8 mouse cellular contexts compared by ENCODE assay signal in genomic region chr12:71017242-71017571, GRCm38 (mm10). TPM values are rescaled to one million over a fixed set of nuclear protein-coding genes. Genes with fewer than 3 reads are reported as not detected.
DNase-seq lines count a peak whose midpoint lies in the region; ATAC-seq and TF ChIP-seq lines count a peak whose summit lies in the region.

No protein-coding gene starts in this region.

- H3K9me3 ChIP-seq in kidney, embryonic 16.5 days (ENCODE audit: low read length), result no peaks in the 10 kb centered on the region

- no peak for TF ChIP-seq POLR2A in bone marrow macrophage, adult 2 months (IDR thresholded peaks at IDR 0.05; ENCODE audit: borderline replicate concordance, low read depth, low read length)

- no peak for DNase-seq in kidney, adult 11 months
- peak; percentile 55 for DNase-seq in induced T-regulatory cell, adult 2 months (ENCODE audit: low read depth)
- DNase-seq in naive thymus-derived CD4-positive, alpha-beta T cell, adult 2 months (ENCODE audit: low read depth), result peak; percentile 60
- DNase-seq in gastrocnemius, postnatal 4 days (ENCODE audit: low spot score in 2 of 2), result no peak
- no peak for DNase-seq in kidney, adult 9 months

- TF ChIP-seq CTCF in bone marrow macrophage, adult 2 months (IDR thresholded peaks at IDR 0.05; ENCODE audit: low read depth, low read length), result no peak

- peak overlapping the region; percentile 68 for H3K4me2 ChIP-seq in kidney, embryonic 16.5 days (replicated peaks; ENCODE audit: low read depth, low read length)

- peaks cover 30% of the 10 kb centered on the region for H3K36me3 ChIP-seq in kidney, embryonic 16.5 days (ENCODE audit: insufficient read depth, low read length)

- H3K9ac ChIP-seq in kidney, embryonic 16.5 days (replicated peaks; ENCODE audit: low read length), result peak overlapping the region; percentile 94

- no peaks in the 10 kb centered on the region for H3K27me3 ChIP-seq in kidney, embryonic 16.5 days (ENCODE audit: insufficient read depth, low read length)

- ATAC-seq in kidney, embryonic 16.5 days (ENCODE audit: low FRiP score, low TSS enrichment), result no peak
- no peak for ATAC-seq in activated CD4-positive, CD25-positive, alpha-beta regulatory T cell, adult 4 months

- peak overlapping the region; percentile 96 for H3K27ac ChIP-seq in kidney, embryonic 16.5 days (ENCODE audit: low read length)
- H3K27ac ChIP-seq in bone marrow macrophage, adult 2 months (ENCODE audit: insufficient read depth, low read depth, low read length), result peak overlapping the region; percentile 84

- WGBS in kidney, embryonic 16.5 days, result 4% methylated on average over 5 of the region's 5 CpGs

- H3K4me3 ChIP-seq in kidney, embryonic 16.5 days (ENCODE audit: low read length), result peak overlapping the region; percentile 93
- H3K4me3 ChIP-seq in bone marrow macrophage, adult 2 months (ENCODE audit: insufficient read depth, low read length), result peak overlapping the region; percentile 87

- peaks cover 25% of the 10 kb centered on the region for H3K4me1 ChIP-seq in kidney, embryonic 16.5 days (ENCODE audit: insufficient read depth, low read length)
- peaks cover 9% of the 10 kb centered on the region for H3K4me1 ChIP-seq in bone marrow macrophage, adult 2 months (ENCODE audit: control insufficient read depth, insufficient read depth, low read length)

RNA-seq across cellular contexts. Expression of gene Arid4a, which starts 1.4 kb away (rescaled TPM):
- polyA plus RNA-seq in kidney, embryonic 16.5 days (2015; fragmentation: Nextera tagmentation; extraction: Ambion mirVana), result 34.6 and 38.6 TPM in 2 replicates
- 68.0 and 78.1 TPM in 2 replicates for polyA plus RNA-seq in bone marrow macrophage, adult 2 months (2012; ENCODE audit: insufficient read depth, insufficient read length, missing spikeins)
- 10 to 100 TPM; 80.2 to 95.9 TPM for polyA plus RNA-seq in activated CD4-positive, CD25-positive, alpha-beta regulatory T cell, adult 4 months (2017; shearing (Covaris generic))
- 10 to 100 TPM; 14.6 to 15.0 TPM for total RNA-seq in gastrocnemius, postnatal 4 days (2021)

RNA-seq across cellular contexts. Expression of gene Psma3, which starts 42.8 kb away (rescaled TPM):
- 552 and 638 TPM in 2 replicates for polyA plus RNA-seq in kidney, embryonic 16.5 days (2015; fragmentation: Nextera tagmentation; extraction: Ambion mirVana)
- polyA plus RNA-seq in bone marrow macrophage, adult 2 months (2012; ENCODE audit: insufficient read depth, insufficient read length, missing spikeins), result 153 and 169 TPM in 2 replicates
- polyA plus RNA-seq in activated CD4-positive, CD25-positive, alpha-beta regulatory T cell, adult 4 months (2017; shearing (Covaris generic)), result 100 to 1,000 TPM; 350 to 389 TPM
- total RNA-seq in gastrocnemius, postnatal 4 days (2021), result 100 to 1,000 TPM; 344 to 430 TPM

Comparison
In these comparisons a context has a peak if more than half of its experiments do, and no peak if none do; other contexts are left out.
1. DNase-seq: peak in induced T-regulatory cell, adult 2 months (single experiment) and naive thymus-derived CD4-positive, alpha-beta T cell, adult 2 months (single experiment); none in kidney, adult 11 months (single experiment), gastrocnemius, postnatal 4 days (0 of 2) and kidney, adult 9 months (single experiment).